Mouse (Mus musculus): ENCODE measurements around the gene Becn1. TPM values are rescaled to one million over a fixed set of nuclear protein-coding genes. Genes with fewer than 3 reads are reported as not detected.

The Becn1 gene
- total and polyA plus RNA-seq, 2 experiments from 2014 or later: 88.2 to 107 TPM

- no peak for DNase-seq (ENCODE audit: low spot score)
- Histone ChIP-seq H3K4me2 (ENCODE audit: low read depth, low read length) (peak overlapping the region; percentile 90), H3K36me3 (replicated peaks; ENCODE audit: control insufficient read depth, insufficient read depth, low read length) (peaks cover 22% of the 10 kb centered on the region; the same call in 1 of the 2 replicates), H3K27ac (ENCODE audit: low read depth) (peak overlapping the region; percentile 82), H3K9me3 (replicated peaks; ENCODE audit: control insufficient read depth, low read length) (no peaks in the 10 kb centered on the region), H3K4me3 (ENCODE audit: low read depth, low read length) (peak overlapping the region; percentile 58), H3K9ac (replicated peaks; ENCODE audit: low read depth, low read length) (peak overlapping the region; percentile 65), H3K4me1 (ENCODE audit: control insufficient read depth, insufficient read depth) (peaks cover 43% of the 10 kb centered on the region), H3K27me3 (ENCODE audit: control insufficient read depth, insufficient read depth, low read length) (peaks cover 37% of the 10 kb centered on the region)
- no peak for ATAC-seq (ENCODE audit: insufficient read depth, low read depth)
- under 1% methylated on average over 30 of the region's 30 CpGs for WGBS
- TF ChIP-seq CTCF (IDR thresholded peaks at IDR 0.05; ENCODE audit: low read depth) (no peak), EP300 (IDR thresholded peaks at IDR 0.05; ENCODE audit: low read depth) (no peak)
These were observed 41.2 kb downstream of the Becn1 start for GRCm38 (mm10) chr11:101260826-101261380.

GRCm38 (mm10) chr11:101259948-101260825 is 41.9 kb downstream of the Becn1 start, which contains the start of gene Wnk4:
TSS of gene Wnk4 (plus strand) at chr11:101260567.
- Histone ChIP-seq H3K27me3 (ENCODE audit: control insufficient read depth, insufficient read depth, low read length) (peaks cover 30% of the 10 kb centered on the region), H3K27ac (ENCODE audit: low read depth) (peak within 1 kb of the TSS; percentile 82), H3K9me3 (replicated peaks; ENCODE audit: control insufficient read depth, low read length) (no peaks in the 10 kb centered on the region), H3K9ac (replicated peaks; ENCODE audit: low read depth, low read length) (peak within 1 kb of the TSS; percentile 65), H3K4me3 (ENCODE audit: low read depth, low read length) (peak within 1 kb of the TSS; percentile 58), H3K4me1 (ENCODE audit: control insufficient read depth, insufficient read depth) (peaks cover 43% of the 10 kb centered on the region), H3K4me2 (ENCODE audit: low read depth, low read length) (peak within 1 kb of the TSS; percentile 90), H3K36me3 (replicated peaks; ENCODE audit: control insufficient read depth, insufficient read depth, low read length) (peaks cover 22% of the 10 kb centered on the region; the same call in 1 of the 2 replicates)
- TF ChIP-seq EP300 (IDR thresholded peaks at IDR 0.05; ENCODE audit: low read depth): no peak
- no peak for TF ChIP-seq CTCF (IDR thresholded peaks at IDR 0.05; ENCODE audit: low read depth)
- peak; percentile 53 for DNase-seq (ENCODE audit: low spot score)
- ATAC-seq (ENCODE audit: insufficient read depth, low read depth): peak; percentile 42
- 2% methylated on average over 41 of the region's 43 CpGs for WGBS

GRCm38 (mm10) chr11:101259261-101259712 is 42.8 kb downstream of the Becn1 start:
- 13% methylated on average over 6 of the region's 6 CpGs for WGBS
- Histone ChIP-seq H3K27ac (ENCODE audit: low read depth) (peak overlapping the region; percentile 82), H3K4me3 (ENCODE audit: low read depth, low read length) (peak overlapping the region; percentile 58; the same call in 1 of the 2 replicates), H3K9ac (replicated peaks; ENCODE audit: low read depth, low read length) (no peak overlapping the region), H3K36me3 (replicated peaks; ENCODE audit: control insufficient read depth, insufficient read depth, low read length) (peaks cover 22% of the 10 kb centered on the region; the same call in 1 of the 2 replicates), H3K27me3 (ENCODE audit: control insufficient read depth, insufficient read depth, low read length) (peaks cover 22% of the 10 kb centered on the region), H3K9me3 (replicated peaks; ENCODE audit: control insufficient read depth, low read length) (no peaks in the 10 kb centered on the region), H3K4me2 (ENCODE audit: low read depth, low read length) (peak overlapping the region; percentile 90), H3K4me1 (ENCODE audit: control insufficient read depth, insufficient read depth) (peaks cover 42% of the 10 kb centered on the region)
- DNase-seq (ENCODE audit: low spot score) (peak; percentile 83), ATAC-seq (ENCODE audit: insufficient read depth, low read depth) (peak; percentile 37)
- no peak for TF ChIP-seq CTCF (IDR thresholded peaks at IDR 0.05; ENCODE audit: low read depth)
- TF ChIP-seq EP300 (IDR thresholded peaks at IDR 0.05; ENCODE audit: low read depth): no peak

GRCm38 (mm10) chr11:101255826-101256775 is 46.0 kb downstream of the Becn1 start:
- H3K4me2 ChIP-seq (ENCODE audit: low read depth, low read length): no peak overlapping the region

More at GRCm38 (mm10) chr11:101255826-101256775, 46.0 kb downstream of the Becn1 start:
- Histone ChIP-seq H3K4me3 (ENCODE audit: low read depth, low read length) (no peak overlapping the region), H3K4me1 (ENCODE audit: control insufficient read depth, insufficient read depth) (peaks cover 43% of the 10 kb centered on the region), H3K36me3 (replicated peaks; ENCODE audit: control insufficient read depth, insufficient read depth, low read length) (peaks cover 22% of the 10 kb centered on the region; the same call in 1 of the 2 replicates), H3K27me3 (ENCODE audit: control insufficient read depth, insufficient read depth, low read length) (no peaks in the 10 kb centered on the region), H3K9ac (replicated peaks; ENCODE audit: low read depth, low read length) (no peak overlapping the region), H3K9me3 (replicated peaks; ENCODE audit: control insufficient read depth, low read length) (no peaks in the 10 kb centered on the region), H3K27ac (ENCODE audit: low read depth) (peak overlapping the region; percentile 86)
- no peak for TF ChIP-seq CTCF (IDR thresholded peaks at IDR 0.05; ENCODE audit: low read depth)
- no peak; the same call in 1 of the 2 replicates for TF ChIP-seq EP300 (IDR thresholded peaks at IDR 0.05; ENCODE audit: low read depth)
- peak; percentile 47 for ATAC-seq (ENCODE audit: insufficient read depth, low read depth)
- WGBS: 32% methylated on average over 13 of the region's 13 CpGs
- peak; percentile 81 for DNase-seq (ENCODE audit: low spot score)
